Mouse (Mus musculus): ENCODE measurements around the gene Tecr.

GRCm38 (mm10) chr8:83570272-83571000, 37.3 kb downstream of the Tecr start:
- no peak for TF ChIP-seq CTCF (IDR thresholded peaks at IDR 0.05; ENCODE audit: low read depth)
- TF ChIP-seq EP300 (optimal IDR thresholded peaks at IDR 0.05): no peak

All from stomach, postnatal 0 days (tissue).